Mouse (Mus musculus) erythroblast, adult 5-6 weeks (primary cell): ENCODE data around the gene Adarb2. TPM values are rescaled to one million over a fixed set of nuclear protein-coding genes. Genes with fewer than 3 reads are reported as not detected.

Experiments used
- ATAC-seq: replicated peaks from 2 replicates; pipeline ENCODE4 v1.8.0; 2016; ENCODE audit warnings: moderate number of reproducible peaks, mild to moderate bottlenecking, moderate TSS enrichment, inconsistent platforms; ENCODE audit not compliant: poor library complexity, low FRiP score, severe bottlenecking
- total RNA-seq, 2 experiments: library from RNA; stranded (forward) in 1 of 2; stranded (reverse) in 1 of 2; fragments of 150-400 nt in 1 of 2; fragments of 200-764, 138-1000 nt in 1 of 2; gene quantifications; 2 replicates each; pipeline versions ENCODE4 v1.2.3 to v1.2.4; 2015 to 2017; ENCODE audit warnings: low replicate concordance in 2 of 2

Adarb2 gene
- total RNA-seq, 2 experiments from 2014 or later: not detected

- no peak for ATAC-seq
These were observed 162.9 kb downstream of the Adarb2 start for GRCm38 (mm10) chr13:8365523-8365922.

- no peak for ATAC-seq
These were observed 163.4 kb downstream of the Adarb2 start for GRCm38 (mm10) chr13:8366087-8366486.

GRCm38 (mm10) chr13:8369868-8370387 lies 167.3 kb downstream of the Adarb2 start:
- ATAC-seq: no peak

GRCm38 (mm10) chr13:8388541-8388940 lies 185.9 kb downstream of the Adarb2 start:
- ATAC-seq: no peak

GRCm38 (mm10) chr13:8400265-8401041 lies 197.8 kb downstream of the Adarb2 start:
- no peak for ATAC-seq

DNA sequence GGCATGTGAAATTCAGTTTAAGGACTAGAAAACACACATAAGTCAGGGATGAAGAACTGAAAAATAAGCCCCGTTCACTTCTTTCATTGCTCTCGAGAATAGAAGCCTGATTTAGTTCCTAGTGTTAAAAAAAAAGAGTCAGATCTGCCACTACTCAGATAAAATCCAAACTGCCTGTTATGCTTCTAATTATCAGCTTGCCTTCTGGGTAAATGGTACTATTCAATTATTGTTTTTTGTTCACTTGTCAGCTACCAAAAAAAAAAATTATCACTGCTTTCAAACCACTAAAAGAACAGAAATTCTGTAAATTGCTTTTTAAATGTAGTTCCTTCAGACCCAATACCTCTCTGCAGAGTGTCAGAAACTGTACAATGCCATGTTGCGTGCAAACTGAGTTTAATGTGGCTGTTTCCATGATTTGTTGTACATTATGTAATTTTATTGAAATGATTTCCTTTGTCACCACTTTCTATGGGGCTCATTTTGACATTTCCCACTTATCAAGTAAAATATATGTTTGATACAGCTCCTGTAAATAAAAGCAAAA lies 199.7 kb downstream of the Adarb2 start:
- ATAC-seq: no peak

- no peak for ATAC-seq
These were observed 203.4 kb downstream of the Adarb2 start for GRCm38 (mm10) chr13:8406020-8406419.

GRCm38 (mm10) chr13:8410353-8411318 lies 208.0 kb downstream of the Adarb2 start:
- no peak for ATAC-seq

DNA sequence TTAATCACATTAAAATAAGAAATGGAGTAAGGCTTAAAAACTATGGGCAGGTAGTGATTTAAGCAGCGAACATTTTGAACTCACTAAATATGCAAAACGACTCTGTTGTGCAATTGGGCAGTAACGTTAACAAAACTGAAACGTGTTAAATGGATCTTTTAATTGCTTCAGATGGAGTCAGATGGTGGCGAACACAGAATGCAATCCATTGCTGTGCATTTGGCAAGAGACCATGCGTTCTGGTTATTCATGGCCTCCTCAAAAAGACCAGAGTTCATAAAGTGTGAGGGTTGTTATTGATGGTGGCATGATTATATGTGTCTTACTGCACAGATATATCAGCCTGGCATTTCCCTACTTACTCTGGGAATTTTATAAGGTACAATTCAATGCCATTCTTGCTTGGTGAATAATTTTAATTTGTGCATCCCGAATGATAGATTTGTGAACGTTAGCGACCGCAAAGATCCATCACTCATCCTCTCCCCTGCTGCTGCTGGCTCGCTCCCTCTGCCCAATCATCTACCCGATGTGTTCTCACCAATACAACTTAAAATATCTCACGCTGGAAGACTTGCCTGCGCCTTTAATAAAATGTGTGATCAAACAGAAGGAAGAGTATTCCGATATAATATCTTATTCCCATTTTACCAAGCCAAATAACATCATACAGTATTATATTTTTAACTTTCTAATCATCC lies 221.5 kb downstream of the Adarb2 start:
- ATAC-seq: no peak

DNA sequence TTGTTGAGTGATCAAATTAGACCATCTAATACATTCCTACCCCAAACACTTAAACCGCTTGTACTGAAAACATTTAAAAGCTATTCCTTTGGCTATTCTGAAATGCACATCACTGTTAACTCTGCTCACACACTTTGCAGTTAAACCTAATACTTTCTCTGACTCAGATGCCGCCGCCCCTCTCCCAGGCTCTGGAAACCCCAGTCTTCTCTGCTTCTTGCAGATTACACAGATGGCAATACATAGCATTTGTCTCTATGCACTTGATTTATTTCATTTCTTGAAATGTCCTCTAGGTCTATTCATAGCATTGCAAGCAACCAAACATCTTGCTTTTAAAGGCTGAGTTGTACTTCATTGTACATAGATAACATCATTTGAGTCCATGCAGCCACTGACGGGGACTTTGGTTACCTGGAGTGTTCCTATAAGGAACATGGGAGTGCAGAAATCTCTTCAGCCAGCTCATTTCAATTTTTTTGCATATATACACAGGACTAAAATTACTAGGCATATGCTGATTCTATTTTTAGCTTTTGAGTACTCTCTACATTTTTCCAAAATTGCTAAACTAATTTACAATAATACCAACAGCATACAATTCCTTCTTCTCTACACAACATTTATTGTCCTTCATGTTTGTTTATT lies 236.6 kb downstream of the Adarb2 start:
- no peak for ATAC-seq

DNA sequence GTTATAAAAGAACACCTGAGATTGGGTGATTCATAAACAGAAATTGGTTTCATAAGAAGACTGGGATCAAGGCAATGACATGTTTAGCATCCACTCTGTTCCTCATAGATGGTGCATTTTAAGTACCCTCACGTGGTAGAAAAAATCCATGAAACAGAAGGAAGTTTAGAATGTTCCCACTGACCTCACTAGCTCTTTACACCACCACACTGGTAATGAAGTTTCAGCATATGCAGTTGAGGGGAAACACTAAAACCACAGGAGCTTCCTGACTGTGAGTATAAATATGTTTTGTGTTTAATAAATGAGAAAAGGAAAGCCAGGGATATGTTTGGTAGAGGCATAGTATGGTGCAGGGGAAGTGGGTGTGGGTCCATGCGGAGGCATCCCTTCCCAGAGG lies 242.7 kb downstream of the Adarb2 start:
- ATAC-seq: no peak

DNA sequence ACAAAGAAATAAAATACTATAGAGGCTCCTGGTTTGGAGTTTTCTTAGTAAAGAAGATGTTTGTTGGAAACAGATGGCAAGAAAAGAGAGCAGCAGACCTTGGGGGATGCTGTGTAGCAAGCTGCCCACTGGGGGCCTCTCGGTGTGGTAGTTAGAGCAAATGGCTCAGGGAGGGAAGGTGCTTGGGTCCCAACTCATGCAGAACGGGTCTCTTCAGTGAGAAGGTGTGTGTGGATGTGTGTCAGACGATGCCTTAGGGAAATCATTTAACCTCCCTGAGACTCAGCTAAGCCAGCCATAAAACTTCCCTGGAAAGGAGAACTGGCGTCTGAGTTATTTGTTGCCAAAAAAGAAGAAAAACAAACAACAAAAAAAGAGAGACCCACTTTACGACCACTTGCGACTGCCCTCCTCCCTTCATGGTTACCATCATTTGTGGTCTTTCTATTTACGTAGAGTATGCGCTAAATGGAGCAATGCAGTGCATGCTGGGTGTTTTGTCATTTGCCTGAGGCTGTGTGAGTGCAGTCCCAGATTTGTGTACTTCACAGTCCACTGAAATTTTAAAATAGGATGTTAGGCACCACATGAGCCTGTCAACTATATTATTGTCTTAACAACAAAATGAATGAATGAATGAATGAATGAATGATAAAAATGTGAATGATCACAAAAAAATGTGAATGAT lies 245.7 kb downstream of the Adarb2 start:
- ATAC-seq: no peak

- ATAC-seq: no peak
These were observed 248.9 kb downstream of the Adarb2 start for GRCm38 (mm10) chr13:8451581-8451980.

- no peak for ATAC-seq
These were observed 254.2 kb downstream of the Adarb2 start for GRCm38 (mm10) chr13:8456886-8457285.

DNA sequence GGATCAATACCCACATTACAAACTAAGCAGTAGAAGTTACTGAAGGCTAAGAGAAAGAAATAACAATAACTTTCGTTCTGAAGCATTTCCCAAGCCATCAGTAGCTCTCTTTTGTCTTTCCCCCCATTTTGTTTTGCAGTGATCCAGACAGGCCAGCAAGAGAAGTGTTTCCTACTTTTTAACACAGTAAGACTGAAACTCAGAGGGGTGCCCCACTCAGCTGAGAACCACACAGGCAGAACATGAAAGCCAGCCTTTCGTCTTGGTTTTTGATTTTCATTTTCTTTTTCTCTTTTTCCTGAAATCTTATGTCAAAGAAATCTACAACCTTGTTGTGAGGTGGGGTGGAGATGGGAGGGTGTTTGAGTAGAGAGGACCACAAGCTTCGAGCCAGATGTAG lies 255.2 kb downstream of the Adarb2 start:
- ATAC-seq: no peak

GRCm38 (mm10) chr13:8467591-8468366 lies 265.1 kb downstream of the Adarb2 start:
- no peak for ATAC-seq

- ATAC-seq: no peak
These were observed 273.6 kb downstream of the Adarb2 start for GRCm38 (mm10) chr13:8476237-8476636.

- ATAC-seq: no peak
These were observed 276.1 kb downstream of the Adarb2 start for GRCm38 (mm10) chr13:8478731-8479130.
